Mouse (Mus musculus) thymus, postnatal 36 days (tissue): ENCODE measurements at regions not wholly inside any gene's neighbourhood (a gene's known extent, or its start where the extent isn't known, plus 50 kb on each side); places are given as distances from the start of the nearest gene placed in this dataset.

Source experiments
- DNase-seq, 2 experiments: peaks; one replicate each; pipeline ENCODE4 v3.0.0; 2022; ENCODE audit warnings: mixed read lengths in 2 of 2

DNA sequence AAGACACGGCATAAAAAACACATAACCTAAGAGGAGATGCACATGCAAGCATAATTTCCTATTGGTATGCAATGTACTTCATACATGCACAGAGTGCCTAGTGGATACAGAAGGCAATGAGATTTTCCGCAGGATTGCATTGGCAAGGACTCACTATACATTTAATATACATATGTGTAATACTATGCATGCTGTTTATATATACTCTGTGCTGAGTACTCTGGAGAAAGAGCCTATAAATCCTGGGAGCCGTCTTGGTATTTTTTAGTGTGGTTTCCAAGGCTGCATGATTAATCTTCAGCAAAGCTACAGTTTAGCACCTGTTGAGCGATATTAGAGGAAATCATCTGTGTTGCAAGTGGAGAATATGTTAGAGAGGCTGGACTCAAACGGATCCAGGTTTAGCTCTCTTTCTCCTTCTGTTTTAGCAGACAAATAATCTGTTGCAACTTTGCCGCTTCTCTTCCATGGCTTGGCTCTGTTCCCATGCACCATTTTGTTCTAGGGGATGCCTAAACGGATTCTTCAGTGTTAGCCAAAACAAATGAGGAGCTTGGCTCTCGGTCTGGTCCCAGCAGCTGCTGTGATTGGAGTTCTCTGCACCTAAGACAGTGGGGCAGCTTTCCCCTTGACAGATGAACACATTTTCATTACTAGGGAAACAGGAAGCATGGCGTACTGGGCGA lies 459.0 kb downstream of the Sorl1 start:
- no peak for DNase-seq

DNA sequence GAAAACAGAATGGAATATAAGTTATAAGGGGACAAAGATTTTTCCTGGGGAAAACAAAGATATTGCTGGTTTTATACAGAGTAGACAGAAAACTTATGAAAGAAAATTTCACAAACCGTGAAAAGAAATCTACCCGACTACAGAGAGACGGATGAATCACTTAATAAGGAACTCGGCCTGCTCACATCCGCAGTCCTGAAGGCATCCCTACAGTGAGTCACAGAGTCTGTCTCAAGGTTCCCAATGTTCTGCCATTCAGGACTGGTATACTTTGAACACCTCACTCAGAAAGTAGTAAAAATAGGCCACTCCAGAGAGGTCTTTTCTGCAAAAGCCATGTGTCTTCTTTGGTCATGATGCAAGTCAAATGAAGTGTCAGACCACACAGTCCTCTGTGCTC lies 463.5 kb downstream of the Sorl1 start:
- no peak for DNase-seq

DNA sequence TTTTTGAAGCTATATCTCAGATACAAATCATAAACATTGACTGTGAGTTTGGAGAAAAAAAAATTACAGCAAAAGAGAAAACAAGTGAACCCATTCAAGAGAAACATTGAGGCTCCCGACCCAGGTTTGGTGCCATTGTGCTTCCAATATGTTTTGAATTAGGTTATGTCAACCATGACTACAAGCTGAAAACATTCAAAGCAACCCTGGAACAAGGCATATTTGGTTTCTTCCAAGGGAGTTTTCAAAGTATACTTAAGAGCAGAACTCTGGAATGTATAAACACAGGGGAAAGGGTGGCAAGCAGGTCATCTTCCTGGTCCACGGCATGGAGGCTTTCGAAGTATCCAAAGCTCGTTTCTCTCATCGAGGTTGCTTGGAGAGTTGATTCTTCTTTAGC lies 464.1 kb downstream of the Sorl1 start:
- no peak for DNase-seq

DNA sequence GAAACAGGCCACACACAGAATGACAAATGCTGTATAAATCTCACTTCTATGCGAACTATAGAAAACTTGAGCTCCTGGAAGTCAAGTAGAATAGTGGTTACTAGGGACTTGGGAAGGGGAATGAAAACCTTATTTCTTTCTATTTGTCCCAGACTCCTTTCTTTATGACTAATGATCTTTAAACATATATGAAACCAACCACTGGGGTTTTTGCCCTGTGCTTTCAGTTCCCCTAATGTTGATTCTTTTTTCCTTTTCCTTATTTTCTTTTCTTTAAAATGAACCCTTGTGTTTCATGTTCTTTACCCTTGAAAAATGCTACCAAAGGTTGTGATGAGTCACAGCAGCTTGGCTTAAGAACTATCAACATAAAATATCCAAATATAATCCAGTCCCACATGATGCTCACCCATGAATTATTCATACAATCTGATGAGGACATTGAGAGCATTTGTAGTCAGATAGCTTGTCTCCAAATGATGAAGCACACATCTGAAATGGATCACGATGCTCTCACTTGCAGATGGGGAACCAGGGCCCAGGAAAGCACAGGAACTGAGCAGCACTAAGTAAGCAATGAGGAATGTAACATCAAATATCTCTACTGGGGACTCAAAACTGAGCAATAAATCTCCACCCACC lies 470.2 kb upstream of the Ubash3b start:
- DNase-seq = no peak

DNA sequence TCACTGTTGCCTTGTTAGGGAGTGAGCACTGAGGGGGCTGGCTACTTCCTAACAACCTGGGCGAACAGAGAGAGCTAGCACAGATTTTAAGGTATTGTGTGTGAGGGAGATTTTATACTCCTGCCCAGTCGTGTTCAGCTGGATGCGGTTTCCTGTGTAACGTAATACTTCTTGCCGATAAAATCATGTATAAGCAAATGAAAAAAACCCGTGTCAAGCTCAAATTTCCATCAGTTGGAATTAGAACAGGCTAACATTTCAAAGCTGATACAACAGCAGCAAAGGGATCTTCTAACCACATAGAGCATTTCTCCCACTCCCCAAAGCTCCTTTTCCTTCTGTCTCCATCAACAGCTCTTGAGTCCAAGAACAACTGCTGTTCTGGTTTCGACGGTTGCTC lies 459.8 kb upstream of the Ubash3b start:
- no peak for DNase-seq

DNA sequence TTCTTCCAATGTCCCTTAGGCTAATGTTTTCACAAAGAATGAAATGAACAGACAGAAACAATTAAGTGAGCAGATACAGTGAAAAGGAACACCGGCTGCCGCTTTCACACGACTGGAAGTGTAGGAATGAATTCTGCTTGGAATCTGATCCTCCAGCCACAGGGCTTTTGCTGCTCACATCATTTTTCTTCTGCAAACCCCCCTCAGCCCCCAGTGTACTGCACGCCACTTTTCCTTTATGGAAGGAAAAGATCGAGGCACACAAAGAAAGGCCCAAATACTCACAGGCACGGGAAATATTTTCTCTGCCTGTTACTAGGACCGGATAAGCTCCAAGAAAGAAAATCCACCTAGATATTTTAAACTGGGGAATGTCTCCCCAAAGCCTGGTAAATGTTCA lies 452.5 kb upstream of the Ubash3b start:
- DNase-seq = no peak

DNA sequence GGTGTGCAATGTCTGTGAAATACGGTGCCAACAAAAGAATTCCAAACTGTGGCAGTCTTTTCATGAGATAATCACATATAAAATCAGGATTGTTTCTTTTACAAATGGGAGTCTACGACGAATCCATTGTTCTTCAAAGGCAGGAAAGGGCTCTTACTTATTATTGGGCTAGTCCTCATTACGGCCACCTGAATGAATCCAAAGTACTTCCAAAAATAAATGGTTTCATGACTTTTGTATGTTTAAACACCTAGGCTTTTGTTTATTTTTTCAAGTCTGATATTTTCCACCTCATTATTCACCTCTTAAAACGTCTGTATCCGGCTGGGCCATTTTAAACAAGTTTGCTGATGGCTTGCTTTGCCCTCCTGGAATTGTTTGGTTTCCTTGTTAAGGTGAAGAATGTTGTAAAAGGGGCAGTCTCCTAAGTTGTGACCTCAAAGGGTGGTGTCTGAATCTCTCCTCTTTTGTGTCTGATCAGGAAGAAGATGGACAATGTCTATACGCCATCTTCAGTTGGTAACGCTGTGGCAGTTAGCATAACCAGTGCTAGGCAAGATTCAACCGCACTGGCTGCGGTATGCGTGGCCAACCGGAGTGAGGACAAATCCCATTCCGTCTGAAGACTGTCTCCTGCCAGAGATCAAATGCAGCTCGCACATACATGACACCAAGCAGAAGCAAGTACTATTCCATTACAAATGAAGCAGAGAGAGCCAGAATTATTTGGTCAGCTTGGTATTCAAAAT lies 451.5 kb upstream of the Ubash3b start:
- no peak for DNase-seq

DNA sequence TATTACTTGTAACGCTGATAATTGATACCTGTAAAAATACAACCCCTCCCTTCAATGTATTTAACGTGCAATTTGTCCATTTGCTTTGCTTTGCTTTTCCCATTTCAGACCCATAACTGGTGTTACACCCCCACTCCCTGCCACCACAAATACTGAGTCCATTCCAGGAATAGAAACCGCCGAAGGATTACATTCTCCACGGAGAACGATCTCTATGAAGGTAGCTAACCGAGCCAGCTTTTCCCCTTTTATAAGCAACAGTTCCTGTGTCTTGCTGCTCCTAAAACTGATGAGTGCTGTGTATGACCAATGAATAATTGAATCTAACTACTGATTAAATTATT lies 450.9 kb upstream of the Ubash3b start:
- no peak for DNase-seq

DNA sequence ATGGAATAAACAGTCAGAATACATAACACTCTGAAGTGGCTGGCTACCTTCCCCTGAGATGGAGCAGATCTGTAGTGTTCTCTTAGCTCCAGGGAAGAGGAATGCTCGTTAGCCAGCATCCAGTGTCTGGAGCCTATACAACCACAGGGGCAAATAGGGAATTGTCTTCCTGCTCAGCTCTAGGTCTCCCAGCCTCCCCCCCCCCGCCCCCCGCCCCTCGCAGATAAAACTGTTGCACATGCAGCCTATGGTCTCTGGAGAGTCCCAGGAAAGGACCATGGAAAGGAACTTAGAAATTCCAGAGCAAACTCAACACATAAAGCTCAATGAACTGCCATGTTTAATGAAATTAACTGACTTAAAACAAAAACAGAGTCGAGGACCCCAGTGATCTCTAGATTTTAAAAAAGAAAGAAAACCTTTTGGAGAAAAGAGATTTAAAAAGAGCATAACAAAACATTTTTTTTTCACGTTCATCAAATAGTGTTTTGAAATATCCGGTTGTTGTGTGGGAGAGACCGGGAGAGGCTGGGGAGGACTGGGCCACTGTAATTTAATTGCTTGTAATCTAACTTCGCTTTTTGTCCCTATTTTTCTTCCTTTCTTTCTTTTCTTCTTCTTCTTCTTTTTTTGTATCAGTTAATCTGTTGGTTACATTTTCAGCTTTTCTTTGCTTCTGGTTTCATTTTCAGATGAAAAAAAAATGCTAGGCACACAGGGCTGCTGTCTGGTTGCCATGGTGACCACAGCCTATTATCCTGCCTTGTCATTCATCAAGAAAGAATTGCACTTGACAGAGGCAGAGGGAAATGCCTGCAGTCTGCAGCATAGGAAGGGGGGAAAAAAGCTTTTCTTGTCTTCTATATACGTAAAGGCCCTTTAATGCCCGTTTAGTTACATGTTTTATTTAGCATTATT lies 450.3 kb upstream of the Ubash3b start:
- DNase-seq = no peak

DNA sequence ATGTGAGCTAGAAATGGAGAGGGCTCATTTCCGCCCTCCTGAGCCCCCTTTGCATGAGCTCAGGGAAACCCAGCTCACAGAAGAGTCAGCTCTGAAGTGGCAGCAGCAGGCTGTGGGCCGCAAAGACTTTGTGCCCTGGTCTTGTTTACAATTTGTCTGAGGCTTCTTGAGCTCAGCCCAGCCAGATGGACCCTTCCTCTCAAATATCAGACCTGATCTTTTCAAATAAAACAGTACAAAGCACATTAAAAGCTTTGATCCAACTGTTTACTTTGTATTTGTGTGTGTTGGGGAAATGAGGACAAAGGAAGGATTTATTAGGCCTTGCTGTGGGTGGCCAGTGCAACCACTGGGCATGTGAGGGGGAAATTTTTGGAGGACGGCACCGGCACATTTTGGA lies 448.9 kb upstream of the Ubash3b start:
- DNase-seq = no peak

DNA sequence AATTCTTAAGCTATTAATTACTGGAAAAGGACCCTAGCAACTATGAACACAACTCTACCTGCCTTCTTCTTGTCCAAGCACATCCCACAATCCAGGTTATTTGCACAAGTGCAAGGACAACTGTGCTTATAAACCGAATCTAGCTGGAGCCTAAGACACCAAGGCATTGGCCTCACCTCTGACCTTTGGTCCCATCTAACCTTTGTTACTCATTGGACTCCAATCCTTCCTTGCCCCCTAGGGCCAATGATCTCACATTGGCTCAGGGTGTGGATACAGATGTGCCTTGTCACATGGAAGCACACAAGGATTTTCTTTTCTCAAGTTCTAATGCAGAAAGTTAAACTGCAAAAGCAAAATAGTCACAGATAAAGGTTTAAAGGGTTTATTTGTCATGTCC lies 444.6 kb upstream of the Ubash3b start:
- no peak for DNase-seq

DNA sequence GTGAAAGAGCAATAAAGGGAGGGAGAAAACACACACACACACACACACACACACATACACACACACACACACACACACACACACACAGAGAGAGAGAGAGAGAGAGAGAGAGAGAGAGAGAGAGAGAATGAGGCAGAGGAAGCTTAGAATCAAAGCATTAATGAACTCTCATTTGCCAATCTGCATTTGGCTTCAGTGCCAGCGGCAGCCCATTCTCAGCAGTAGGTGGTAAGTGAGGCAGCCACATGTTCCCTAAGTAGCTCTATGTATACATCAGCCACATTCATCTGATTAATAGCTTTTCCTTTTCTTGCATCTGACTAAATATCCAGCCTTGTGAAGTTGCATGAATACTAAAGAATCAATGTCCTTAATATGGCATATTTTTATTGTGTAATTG lies 443.4 kb upstream of the Ubash3b start:
- DNase-seq = no peak

DNA sequence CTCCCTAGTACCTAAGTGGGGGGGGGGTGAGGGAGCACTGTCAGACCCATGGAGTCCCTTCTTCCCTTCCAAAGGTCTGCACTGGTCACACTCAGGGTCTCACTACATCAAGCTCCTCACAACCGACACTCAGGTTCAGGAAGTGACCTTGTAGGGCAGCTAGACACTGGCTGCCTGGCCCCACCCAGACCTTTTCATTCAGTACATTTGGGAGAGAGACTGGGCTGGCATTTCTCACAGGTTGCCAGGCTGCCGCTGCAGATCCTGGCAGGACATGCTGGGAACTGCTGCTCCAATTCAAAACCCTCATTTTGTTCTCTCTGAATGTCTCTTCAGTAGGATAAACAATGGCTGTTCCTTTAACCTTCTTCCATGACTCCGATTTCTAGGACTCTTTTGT lies 439.3 kb upstream of the Ubash3b start:
- DNase-seq = no peak

DNA sequence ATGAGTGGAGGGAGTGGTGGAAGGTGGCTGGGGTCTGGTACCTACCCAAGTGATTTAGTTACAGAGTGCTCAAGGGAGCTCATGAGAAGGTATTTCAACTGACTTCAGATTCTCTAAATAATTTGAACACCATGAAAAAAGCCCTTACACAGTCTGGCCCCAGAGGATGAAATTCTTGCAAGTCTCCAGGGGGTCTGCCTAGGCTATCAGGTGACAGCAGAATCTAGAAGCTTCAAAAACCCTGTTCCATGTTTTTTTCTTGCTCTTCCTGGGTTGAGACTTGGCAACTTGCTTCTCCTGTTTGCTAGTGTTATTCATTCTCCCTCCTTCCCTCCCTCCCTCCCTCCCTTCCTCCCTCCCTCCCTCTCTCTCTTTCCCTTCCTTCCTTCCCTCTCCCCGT lies 438.4 kb upstream of the Ubash3b start:
- no peak for DNase-seq

DNA sequence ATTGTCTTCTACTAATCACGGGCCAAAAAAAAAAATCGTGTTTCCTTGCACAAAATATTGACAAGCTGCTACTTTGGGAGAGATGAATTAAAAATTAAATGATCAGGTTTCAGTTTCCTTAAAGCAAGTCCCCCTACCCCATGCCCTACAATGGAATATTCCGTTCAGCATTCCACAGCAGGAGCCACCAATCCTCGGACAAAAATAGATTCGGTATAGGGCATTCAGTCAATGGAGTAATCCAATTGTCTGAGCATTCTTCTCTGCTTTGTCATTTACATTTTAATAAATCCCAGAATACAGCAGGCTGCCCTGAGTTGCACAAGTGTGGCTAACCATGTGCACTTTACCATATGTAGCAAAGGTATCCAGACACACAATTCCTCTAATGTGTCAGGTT lies 434.3 kb upstream of the Ubash3b start:
- DNase-seq = no peak

DNA sequence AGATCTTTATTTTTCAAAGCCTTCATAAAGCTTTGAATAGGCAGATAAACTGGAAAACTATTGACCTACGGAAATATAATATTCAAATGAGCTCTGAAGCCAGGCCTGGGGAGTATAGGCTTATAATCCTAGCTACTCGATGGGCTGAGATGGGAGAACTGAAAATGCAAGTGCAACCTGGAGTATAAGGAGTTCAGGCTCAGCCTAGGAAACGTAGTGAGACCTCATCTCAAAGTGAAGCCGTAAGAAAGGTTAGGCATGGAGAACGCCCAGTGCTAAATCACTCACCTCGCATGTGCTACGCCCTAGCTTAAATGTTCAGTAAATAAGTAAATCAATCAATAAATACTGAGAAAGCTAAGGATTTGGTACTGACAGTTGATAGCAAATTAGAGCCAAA lies 432.5 kb upstream of the Ubash3b start:
- DNase-seq = no peak

DNA sequence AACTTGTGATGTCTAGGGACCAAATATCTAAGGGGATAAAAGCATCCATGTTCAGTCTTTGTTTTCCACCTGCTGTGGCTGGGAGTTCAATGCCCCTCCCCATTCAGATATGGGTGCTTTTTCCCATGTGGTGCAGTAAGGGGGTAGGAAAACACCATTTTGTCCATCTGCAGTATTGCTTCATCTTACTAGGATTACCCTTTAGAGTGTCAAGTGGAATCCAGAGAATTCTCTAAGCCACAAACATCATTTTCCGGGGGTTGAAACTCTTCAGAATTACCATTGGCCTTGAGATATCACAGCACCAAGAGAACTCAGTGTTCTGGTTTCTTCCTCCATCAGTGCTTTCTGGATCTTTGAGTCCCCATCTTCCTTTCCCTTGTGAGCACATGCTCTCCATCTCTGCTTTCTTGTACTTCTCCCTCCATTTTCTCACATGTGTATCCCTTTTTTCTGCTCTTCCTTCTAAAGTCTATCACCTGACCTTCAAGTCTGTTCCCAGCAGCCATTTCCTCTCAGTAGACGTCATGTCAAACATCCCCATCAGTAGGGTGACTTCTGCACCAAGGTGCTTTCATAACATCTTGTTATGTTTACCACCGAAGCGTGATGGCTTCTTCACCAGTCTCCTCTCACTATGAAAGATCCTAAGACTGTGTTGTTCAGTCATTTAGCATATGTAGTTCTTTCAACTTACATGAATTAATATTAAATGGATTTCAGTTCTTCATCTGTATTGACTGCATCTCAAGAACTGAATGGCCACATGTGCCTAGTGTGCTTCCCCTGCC lies 431.6 kb upstream of the Ubash3b start:
- no peak for DNase-seq

DNA sequence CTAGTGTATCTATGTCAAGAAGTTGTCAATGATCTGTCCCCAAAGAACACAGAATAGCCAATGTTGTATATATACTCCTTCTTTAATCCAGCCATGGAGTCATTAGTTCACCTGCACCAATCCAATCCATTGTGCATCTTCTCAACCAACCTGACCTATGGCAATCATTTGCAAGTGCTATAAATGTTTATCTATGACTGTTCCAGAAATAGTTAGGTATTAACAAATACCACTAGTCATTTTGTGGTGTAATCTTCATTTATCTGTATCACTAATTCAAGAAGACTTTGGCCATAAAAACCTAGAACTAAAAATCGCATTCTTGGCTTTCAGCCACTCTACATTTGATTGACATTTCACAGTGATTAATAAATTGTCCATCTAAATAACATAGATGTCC lies 430.6 kb upstream of the Ubash3b start:
- DNase-seq = no peak

DNA sequence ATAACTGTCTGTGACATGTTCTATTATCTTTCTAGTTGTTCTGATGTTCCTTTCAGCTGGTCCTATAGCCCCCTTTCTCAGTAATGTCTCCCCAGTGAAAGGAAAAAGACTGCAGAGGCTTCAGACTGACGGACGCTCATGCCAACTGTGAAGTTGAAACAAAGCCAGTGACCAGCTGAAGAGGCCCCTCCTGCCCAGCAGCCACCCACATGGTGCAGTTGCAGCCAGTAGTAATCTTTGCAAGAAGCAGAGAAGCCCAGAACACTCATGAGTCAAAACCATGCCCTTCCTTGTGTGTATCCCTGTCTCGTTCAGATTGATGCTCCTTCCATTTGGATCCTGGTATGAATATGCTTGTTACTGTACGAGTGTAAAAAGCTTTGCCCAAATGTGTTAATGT lies 428.7 kb upstream of the Ubash3b start:
- DNase-seq = no peak

DNA sequence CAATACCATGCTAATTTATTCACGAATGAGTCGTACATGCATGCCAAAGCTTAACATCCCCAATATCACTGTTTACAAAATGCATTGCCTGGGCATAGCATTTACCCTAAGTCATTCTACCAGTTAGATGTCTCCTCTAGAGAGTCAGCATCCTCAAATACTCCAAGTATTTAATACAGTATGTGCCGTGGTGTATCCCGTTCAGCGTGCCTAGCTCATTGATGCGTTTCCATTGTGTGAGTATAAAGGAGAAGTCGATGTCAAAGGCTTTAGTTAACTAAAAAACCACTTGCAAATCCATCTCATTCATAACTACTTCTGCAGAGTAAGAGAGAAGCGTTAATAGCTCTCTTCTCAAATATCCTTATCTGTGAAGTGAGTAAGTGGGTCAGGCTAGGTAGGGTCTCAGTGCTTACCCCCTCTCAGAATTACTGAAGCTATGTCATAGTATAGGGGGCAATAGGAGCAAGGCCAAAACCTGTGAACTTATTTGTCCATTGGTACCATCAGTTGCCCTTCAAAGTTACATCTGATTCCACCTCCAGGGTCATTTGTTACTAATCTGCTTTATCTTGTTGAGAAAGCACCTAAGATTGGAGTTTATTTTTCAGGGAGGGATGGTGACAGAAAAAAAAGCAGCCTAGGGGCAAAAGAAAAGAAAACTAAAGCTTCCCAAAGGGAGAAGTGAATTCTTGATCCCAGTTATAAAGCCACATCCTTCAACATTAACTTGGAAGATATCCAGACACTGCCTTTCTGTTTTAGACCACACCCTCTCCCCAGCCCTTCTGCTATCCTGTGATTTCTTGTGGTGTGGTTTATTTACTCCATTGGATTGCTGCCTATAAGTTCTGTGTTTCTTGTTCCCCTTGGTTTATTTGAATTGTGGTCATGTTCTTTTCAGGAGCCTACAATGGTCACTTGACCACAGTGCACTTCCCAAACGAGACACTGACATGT lies 427.2 kb upstream of the Ubash3b start:
- no peak for DNase-seq

DNA sequence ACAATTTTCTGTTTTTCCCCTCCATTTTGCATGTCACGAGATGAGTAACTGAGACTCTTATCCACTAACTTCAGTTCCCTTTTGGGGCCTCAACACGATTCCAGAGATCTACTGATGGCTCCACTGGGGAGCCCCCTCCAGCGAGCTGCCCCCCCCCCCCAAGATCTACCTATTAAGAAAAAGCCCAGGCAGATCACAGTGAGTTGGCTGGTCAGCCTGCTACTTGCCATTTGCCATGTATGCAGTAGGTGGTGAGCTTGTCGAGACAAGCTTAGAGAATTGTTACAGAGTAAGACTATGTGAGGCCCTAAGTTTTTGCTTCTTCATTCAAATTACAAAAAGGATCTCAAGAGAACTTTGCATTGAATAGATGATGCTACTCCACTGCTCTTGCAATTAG lies 426.3 kb upstream of the Ubash3b start:
- DNase-seq = no peak
